Mouse (Mus musculus): Measurements from ENCODE around the gene Pald1. TPM values are rescaled to one million over a fixed set of nuclear protein-coding genes. Genes with fewer than 3 reads are reported as not detected.

Pald1 gene
- polyA plus RNA-seq (2017; shearing (Covaris generic)), result 0.68 TPM

GRCm38 (mm10) chr10:61383021-61383714 lies at the start of gene Pald1:
TSS of gene Pald1 (minus strand) at chr10:61383530.

GRCm38 (mm10) chr10:61417672-61418071 lies 34.3 kb upstream of the Pald1 start, which contains the start of gene Nodal:
TSS of gene Nodal (plus strand) at chr10:61417972.

GRCm38 (mm10) chr10:61297477-61297876 lies 85.9 kb downstream of the Pald1 start, which contains the start of gene Prf1:
TSS of gene Prf1 (plus strand) at chr10:61297833.

GRCm38 (mm10) chr10:61273081-61273843 lies 110.1 kb downstream of the Pald1 start, which contains the start of gene Adamts14:
TSS of gene Adamts14 (minus strand) at chr10:61273438.

Other genes starting within 250 kb of the Pald1 start
- 123 TPM for gene Sgpl1, start 235.8 kb downstream of the Pald1 start, polyA plus RNA-seq (2017; shearing (Covaris generic))
- not detected for gene Tbata, start 211.6 kb downstream of the Pald1 start, polyA plus RNA-seq (2017; shearing (Covaris generic))
- gene Adamts14, start 110.1 kb downstream of the Pald1 start, polyA plus RNA-seq (2017; shearing (Covaris generic)), result not detected
- 8.2 TPM for gene Prf1, start 85.7 kb downstream of the Pald1 start, polyA plus RNA-seq (2017; shearing (Covaris generic))
- gene Nodal, start 34.4 kb upstream of the Pald1 start, polyA plus RNA-seq (2017; shearing (Covaris generic)), result 0.18 TPM
- gene Eif4ebp2, start 69.1 kb upstream of the Pald1 start, polyA plus RNA-seq (2017; shearing (Covaris generic)), result 7.8 TPM
- 11.1 TPM for gene Lrrc20, start 92.3 kb upstream of the Pald1 start, polyA plus RNA-seq (2017; shearing (Covaris generic))
- not detected for gene Npffr1, start 212.0 kb upstream of the Pald1 start, polyA plus RNA-seq (2017; shearing (Covaris generic))